Mouse (Mus musculus) liver, embryonic 14.5 days (tissue): ENCODE data around the gene Dlk1.

Source experiments
- CTCF ChIP-seq: IDR thresholded peaks from 2 replicates; pipeline ENCODE4 v1.5.1; 2016; ENCODE audit warnings: antibody characterized with exemption, low read depth, control low read depth
- EP300 ChIP-seq: IDR thresholded peaks from 2 replicates; pipeline ENCODE4 v1.6.1; 2016; ENCODE audit warnings: antibody characterized with exemption, low read depth

DNA sequence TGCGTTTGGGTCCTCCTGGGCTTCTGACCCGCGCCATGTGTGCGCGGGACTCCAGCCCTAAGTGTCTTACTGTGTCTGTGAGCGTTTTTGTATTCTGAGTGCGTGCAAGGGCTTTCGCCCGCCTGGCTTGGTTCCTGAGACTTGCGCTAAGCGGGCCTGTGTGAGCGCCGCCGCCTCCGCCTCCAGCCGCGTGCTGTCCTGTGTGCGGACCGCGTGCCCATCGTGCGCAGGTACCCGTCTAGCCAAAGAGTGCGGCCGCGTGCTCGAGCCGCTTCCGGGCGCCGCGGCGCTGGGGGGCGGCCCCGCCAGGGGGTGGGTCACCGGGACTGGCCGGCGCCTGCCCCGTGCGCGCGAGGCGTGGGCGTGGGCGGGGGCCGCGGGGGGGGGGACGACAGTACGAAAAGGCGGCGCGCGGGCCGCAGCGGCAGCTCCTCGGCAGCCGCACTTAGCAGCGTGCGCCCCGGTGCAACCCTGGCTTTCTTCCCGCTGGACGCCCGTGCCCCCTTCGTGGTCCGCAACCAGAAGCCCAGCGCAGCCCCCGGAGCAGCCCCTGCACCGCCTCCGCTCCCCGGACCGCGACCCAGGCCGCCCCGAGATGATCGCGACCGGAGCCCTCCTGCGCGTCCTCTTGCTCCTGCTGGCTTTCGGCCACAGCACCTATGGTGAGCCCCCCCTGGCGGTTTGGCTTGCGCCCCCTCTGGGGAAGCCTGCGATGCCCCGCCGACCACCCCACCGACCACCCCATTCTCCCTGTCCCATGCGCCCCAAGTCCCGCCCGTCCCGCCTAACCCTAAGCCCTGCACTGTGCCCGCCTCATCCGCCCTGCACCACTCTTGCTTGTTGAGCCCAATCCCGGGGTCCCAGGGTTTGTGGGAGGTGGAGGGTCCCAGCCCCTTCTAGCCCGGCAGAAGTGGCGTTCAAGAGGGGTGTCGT lies 708 bp downstream of the Dlk1 start:
- TF ChIP-seq EP300 (no peak), CTCF (no peak)
